Comparison of ENCODE assay signal across 12 mouse cellular contexts in the genomic region with DNA sequence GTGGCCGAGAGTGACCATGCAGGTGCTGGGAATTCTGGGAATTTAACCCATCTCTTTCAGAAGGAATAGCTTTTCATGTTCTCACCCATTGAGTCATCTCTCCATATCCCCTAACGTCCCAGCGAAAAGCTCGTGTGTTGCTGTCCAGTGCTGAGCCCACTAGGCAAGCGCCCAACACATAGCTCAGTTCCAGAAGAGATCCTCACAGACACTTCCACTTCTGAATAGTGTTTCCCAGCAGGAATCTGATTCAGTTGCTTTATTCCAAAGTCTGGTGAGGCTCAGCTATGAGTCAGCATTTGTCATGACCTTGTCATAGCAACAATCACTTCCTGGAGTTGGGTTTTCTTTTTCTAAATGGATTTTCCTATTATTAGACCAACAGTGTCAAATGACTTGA.
DNase-seq lines count a peak whose midpoint lies in the region; ATAC-seq and TF ChIP-seq lines count a peak whose summit lies in the region.
"Had no signal": no experiment of that assay in that cellular context is flagged by ENCODE, and none has a peak within 500 bp of the region (broad histone marks: within the 10 kb centered on the region; RNA-seq: fewer than 3 reads in every experiment).

No protein-coding gene starts in this region.

- no peak overlapping the region for H3K9ac ChIP-seq in hindbrain, embryonic 16.5 days (ENCODE audit: low read depth, low read length)
- H3K9ac ChIP-seq in hindbrain, embryonic 12.5 days: no peak overlapping the region
- H3K9ac ChIP-seq in midbrain, postnatal 0 days (replicated peaks; ENCODE audit: low read length, poor library complexity, severe bottlenecking): no peak overlapping the region
- H3K9ac ChIP-seq in midbrain, embryonic 16.5 days (ENCODE audit: low read depth, low read length): no peak overlapping the region
- H3K9ac ChIP-seq in stomach, postnatal 0 days (ENCODE audit: low read length): no peak overlapping the region
- H3K9ac ChIP-seq in forebrain, embryonic 11.5 days (ENCODE audit: low read length): no peak overlapping the region
- H3K9ac ChIP-seq: embryonic facial prominence, embryonic 13.5 days; liver, embryonic 14.5 days; midbrain, embryonic 15.5 days had no signal

- H3K4me3 ChIP-seq in hindbrain, embryonic 16.5 days (ENCODE audit: low read length): no peak overlapping the region
- no peak overlapping the region for H3K4me3 ChIP-seq in hindbrain, embryonic 12.5 days
- H3K4me3 ChIP-seq in midbrain, postnatal 0 days (ENCODE audit: low read depth, low read length): no peak overlapping the region
- no peak overlapping the region for H3K4me3 ChIP-seq in midbrain, embryonic 16.5 days (ENCODE audit: low read depth, low read length)
- no peak overlapping the region for H3K4me3 ChIP-seq in stomach, postnatal 0 days (ENCODE audit: low read depth, low read length)
- H3K4me3 ChIP-seq in forebrain, embryonic 11.5 days (ENCODE audit: low read depth, low read length): no peak overlapping the region
- H3K4me3 ChIP-seq: embryonic facial prominence, embryonic 13.5 days; midbrain, embryonic 15.5 days had no signal

- H3K4me2 ChIP-seq in hindbrain, embryonic 16.5 days (ENCODE audit: low read length): no peak overlapping the region
- no peak overlapping the region for H3K4me2 ChIP-seq in hindbrain, embryonic 12.5 days (replicated peaks)
- no peak overlapping the region for H3K4me2 ChIP-seq in midbrain, postnatal 0 days (ENCODE audit: low read depth, low read length, poor library complexity, severe bottlenecking)
- no peak overlapping the region for H3K4me2 ChIP-seq in midbrain, embryonic 16.5 days (ENCODE audit: low read length)
- no peak overlapping the region for H3K4me2 ChIP-seq in stomach, postnatal 0 days (replicated peaks; ENCODE audit: low read depth)
- H3K4me2 ChIP-seq in forebrain, embryonic 11.5 days (ENCODE audit: low read depth, low read length, severe bottlenecking): no peak overlapping the region
- H3K4me2 ChIP-seq: embryonic facial prominence, embryonic 13.5 days; midbrain, embryonic 15.5 days had no signal

- TF ChIP-seq CTCF in midbrain, postnatal 0 days (IDR thresholded peaks at IDR 0.05): no peak
- no peak for TF ChIP-seq CTCF in stomach, postnatal 0 days (IDR thresholded peaks at IDR 0.05; ENCODE audit: low read depth)

- ATAC-seq in hindbrain, embryonic 16.5 days: 0 out of 2 replicates have a peak, but pooled peaks have one; percentile 56
- no peak for ATAC-seq in hindbrain, embryonic 12.5 days (ENCODE audit: low FRiP score)
- ATAC-seq in midbrain, postnatal 0 days (ENCODE audit: low FRiP score): no peak
- no peak for ATAC-seq in midbrain, embryonic 16.5 days
- ATAC-seq in stomach, postnatal 0 days (ENCODE audit: low FRiP score, low TSS enrichment): 0 out of 2 replicates have a peak, but pooled peaks have one; percentile 32
- no peak for ATAC-seq in forebrain, embryonic 11.5 days (replicated peaks; ENCODE audit: low FRiP score)
- ATAC-seq: midbrain, embryonic 15.5 days had no signal

- WGBS in hindbrain, embryonic 16.5 days: 70% methylated on average over 5 of the region's 5 CpGs
- WGBS in hindbrain, embryonic 12.5 days: 74% methylated on average over 5 of the region's 5 CpGs
- WGBS in midbrain, postnatal 0 days: 68% methylated on average over 5 of the region's 5 CpGs
- WGBS in midbrain, embryonic 16.5 days: 70% methylated on average over 5 of the region's 5 CpGs
- 58% methylated on average over 5 of the region's 5 CpGs for WGBS in stomach, postnatal 0 days
- 81% methylated on average over 5 of the region's 5 CpGs for WGBS in forebrain, embryonic 11.5 days

- intact Hi-C loops in left cerebral cortex, postnatal 36 days (cut with DNase I): no loop called here

- H3K9me3 ChIP-seq in hindbrain, embryonic 16.5 days (ENCODE audit: control insufficient read depth, low read length): no peaks in the 10 kb centered on the region
- H3K9me3 ChIP-seq in hindbrain, embryonic 12.5 days (replicated peaks): no peaks in the 10 kb centered on the region
- H3K9me3 ChIP-seq in midbrain, postnatal 0 days (ENCODE audit: low read length): no peaks in the 10 kb centered on the region
- no peaks in the 10 kb centered on the region for H3K9me3 ChIP-seq in midbrain, embryonic 16.5 days (replicated peaks; ENCODE audit: control insufficient read depth, low read length, poor library complexity, severe bottlenecking)
- no peaks in the 10 kb centered on the region for H3K9me3 ChIP-seq in stomach, postnatal 0 days (ENCODE audit: control insufficient read depth, low read length)
- H3K9me3 ChIP-seq in forebrain, embryonic 11.5 days (ENCODE audit: control insufficient read depth, low read length): no peaks in the 10 kb centered on the region
- H3K9me3 ChIP-seq: embryonic facial prominence, embryonic 13.5 days; midbrain, embryonic 15.5 days had no signal

- no peaks in the 10 kb centered on the region for H3K4me1 ChIP-seq in hindbrain, embryonic 16.5 days (ENCODE audit: control insufficient read depth, insufficient read depth, low read depth, low read length)
- no peaks in the 10 kb centered on the region for H3K4me1 ChIP-seq in hindbrain, embryonic 12.5 days
- no peaks in the 10 kb centered on the region for H3K4me1 ChIP-seq in midbrain, postnatal 0 days (ENCODE audit: insufficient read depth, low read length)
- H3K4me1 ChIP-seq in midbrain, embryonic 16.5 days (ENCODE audit: control insufficient read depth, insufficient read depth, low read length): no peaks in the 10 kb centered on the region
- no peaks in the 10 kb centered on the region for H3K4me1 ChIP-seq in stomach, postnatal 0 days (replicated peaks; ENCODE audit: control insufficient read depth, insufficient read depth)
- no peaks in the 10 kb centered on the region for H3K4me1 ChIP-seq in forebrain, embryonic 11.5 days (replicated peaks; ENCODE audit: control insufficient read depth, insufficient read depth, low read length)
- H3K4me1 ChIP-seq: embryonic facial prominence, embryonic 13.5 days; midbrain, embryonic 15.5 days had no signal

- no peaks in the 10 kb centered on the region for H3K27me3 ChIP-seq in hindbrain, embryonic 16.5 days (replicated peaks; ENCODE audit: control insufficient read depth, insufficient read depth, low read length)
- H3K27me3 ChIP-seq in hindbrain, embryonic 12.5 days: no peaks in the 10 kb centered on the region
- no peaks in the 10 kb centered on the region for H3K27me3 ChIP-seq in midbrain, postnatal 0 days (ENCODE audit: insufficient read depth, low read length)
- no peaks in the 10 kb centered on the region for H3K27me3 ChIP-seq in midbrain, embryonic 16.5 days (ENCODE audit: control insufficient read depth, insufficient read depth, low read depth, low read length)
- H3K27me3 ChIP-seq in stomach, postnatal 0 days (ENCODE audit: control insufficient read depth, insufficient read depth, low read length): no peaks in the 10 kb centered on the region
- no peaks in the 10 kb centered on the region for H3K27me3 ChIP-seq in forebrain, embryonic 11.5 days (ENCODE audit: control insufficient read depth, insufficient read depth, low read length)
- H3K27me3 ChIP-seq: embryonic facial prominence, embryonic 13.5 days; midbrain, embryonic 15.5 days had no signal

- TF ChIP-seq EP300 in stomach, postnatal 0 days (optimal IDR thresholded peaks at IDR 0.05): no peak

- DNase-seq in midbrain, postnatal 0 days (ENCODE audit: low spot score): peak; percentile 54
- DNase-seq in adrenal gland, postnatal 10 days: peak; percentile 27
- no peak for DNase-seq in stomach, postnatal 0 days (ENCODE audit: low spot score)
- DNase-seq in forebrain, embryonic 11.5 days (ENCODE audit: low spot score): no peak
- DNase-seq in left cerebral cortex, postnatal 36 days (ENCODE audit: low spot score in 2 of 2): no peak

- H3K36me3 ChIP-seq in hindbrain, embryonic 16.5 days (ENCODE audit: control insufficient read depth, insufficient read depth, low read length): peaks cover 2% of the 10 kb centered on the region; the same call in 1 of the 2 replicates
- peaks cover 13% of the 10 kb centered on the region for H3K36me3 ChIP-seq in hindbrain, embryonic 12.5 days
- H3K36me3 ChIP-seq in midbrain, postnatal 0 days (ENCODE audit: insufficient read depth, low read length): peaks cover 7% of the 10 kb centered on the region
- H3K36me3 ChIP-seq in midbrain, embryonic 16.5 days (ENCODE audit: control insufficient read depth, insufficient read depth, low read length): peaks cover 6% of the 10 kb centered on the region; the same call in 1 of the 2 replicates
- no peaks in the 10 kb centered on the region for H3K36me3 ChIP-seq in stomach, postnatal 0 days (ENCODE audit: control insufficient read depth, insufficient read depth, low read length)
- no peaks in the 10 kb centered on the region for H3K36me3 ChIP-seq in forebrain, embryonic 11.5 days (ENCODE audit: control insufficient read depth, insufficient read depth, low read length)
- H3K36me3 ChIP-seq: embryonic facial prominence, embryonic 13.5 days; G1E had no signal

- H3K27ac ChIP-seq in hindbrain, embryonic 16.5 days (ENCODE audit: low read depth, low read length): no peak overlapping the region
- H3K27ac ChIP-seq in hindbrain, embryonic 12.5 days: no peak overlapping the region
- no peak overlapping the region for H3K27ac ChIP-seq in midbrain, postnatal 0 days (ENCODE audit: low read depth, low read length)
- no peak overlapping the region for H3K27ac ChIP-seq in midbrain, embryonic 16.5 days (ENCODE audit: low read length)
- no peak overlapping the region for H3K27ac ChIP-seq in stomach, postnatal 0 days (replicated peaks)
- no peak overlapping the region for H3K27ac ChIP-seq in forebrain, embryonic 11.5 days (ENCODE audit: low read depth, low read length)
- H3K27ac ChIP-seq: embryonic facial prominence, embryonic 13.5 days; liver, embryonic 14.5 days; midbrain, embryonic 15.5 days had no signal

Comparison
In these comparisons a context has a peak if more than half of its experiments do, and no peak if none do; other contexts are left out.
1. ATAC-seq: peak in hindbrain, embryonic 16.5 days (single experiment) and stomach, postnatal 0 days (single experiment); none in hindbrain, embryonic 12.5 days (single experiment), midbrain, postnatal 0 days (single experiment), midbrain, embryonic 16.5 days (single experiment) and forebrain, embryonic 11.5 days (single experiment).
2. DNase-seq: peak in midbrain, postnatal 0 days (single experiment) and adrenal gland, postnatal 10 days (single experiment); none in stomach, postnatal 0 days (single experiment), forebrain, embryonic 11.5 days (single experiment) and left cerebral cortex, postnatal 36 days (0 of 2).